Mouse (Mus musculus) lung, postnatal 10 days (tissue): ENCODE results near the gene A730071L15Rik.

ENCODE experiments used
- DNase-seq: peaks from one replicate; pipeline ENCODE4 v3.0.0; 2021

Gene A730071L15Rik

GRCm38 (mm10) chr11:6184202-6184935 lies 15.5 kb upstream of the A730071L15Rik start:
- no peak for DNase-seq

- DNase-seq = no peak
Measured at GRCm38 (mm10) chr11:6187399-6187798, 12.4 kb upstream of the A730071L15Rik start.

- peak; percentile 95 for DNase-seq
Measured at GRCm38 (mm10) chr11:6187878-6188277, 12.0 kb upstream of the A730071L15Rik start.

- DNase-seq = no peak
Measured at GRCm38 (mm10) chr11:6196780-6197179, 3.0 kb upstream of the A730071L15Rik start.

- no peak for DNase-seq
Measured at GRCm38 (mm10) chr11:6198449-6198848, 1.4 kb upstream of the A730071L15Rik start.

- DNase-seq = peak; percentile 92
Measured at GRCm38 (mm10) chr11:6200087-6200569, 299 bp downstream of the A730071L15Rik start, which contains the start of gene Nudcd3. TSS of gene Nudcd3 (minus strand) at chr11:6200415.

GRCm38 (mm10) chr11:6200570-6200969 lies 741 bp downstream of the A730071L15Rik start:
- DNase-seq = no peak

GRCm38 (mm10) chr11:6207090-6207489 lies 7.3 kb downstream of the A730071L15Rik start:
- DNase-seq = no peak

GRCm38 (mm10) chr11:6208158-6208557 lies 8.3 kb downstream of the A730071L15Rik start:
- no peak for DNase-seq

GRCm38 (mm10) chr11:6216834-6217233 lies 17.0 kb downstream of the A730071L15Rik start:
- DNase-seq = peak; percentile 14

GRCm38 (mm10) chr11:6218189-6218896 lies 18.5 kb downstream of the A730071L15Rik start:
- DNase-seq = no peak

GRCm38 (mm10) chr11:6219967-6220366 lies 20.1 kb downstream of the A730071L15Rik start:
- DNase-seq = no peak

GRCm38 (mm10) chr11:6222187-6222586 lies 22.4 kb downstream of the A730071L15Rik start:
- DNase-seq = no peak

- no peak for DNase-seq
Measured at GRCm38 (mm10) chr11:6224541-6225229, 24.9 kb downstream of the A730071L15Rik start.

- no peak for DNase-seq
Measured at GRCm38 (mm10) chr11:6230012-6230411, 30.2 kb downstream of the A730071L15Rik start, which contains the start of gene Npc1l1. TSS of gene Npc1l1 (minus strand) at chr11:6230143.

GRCm38 (mm10) chr11:6233025-6233424 lies 33.2 kb downstream of the A730071L15Rik start:
- no peak for DNase-seq

GRCm38 (mm10) chr11:6244707-6245106 lies 44.9 kb downstream of the A730071L15Rik start:
- DNase-seq = no peak
